Mouse (Mus musculus) E14TG2a.4 (cell line): ENCODE data around the gene Cmss1.

Experiments used
- CTCF ChIP-seq: conservative IDR thresholded peaks from 2 replicates; pipeline ENCODE4 v1.5.1; 2014; ENCODE audit warnings: low read length
- NANOG ChIP-seq: IDR thresholded peaks from 2 replicates; pipeline ENCODE4 v1.6.1; 2014; ENCODE audit warnings: borderline replicate concordance, low read length, mixed read lengths

DNA sequence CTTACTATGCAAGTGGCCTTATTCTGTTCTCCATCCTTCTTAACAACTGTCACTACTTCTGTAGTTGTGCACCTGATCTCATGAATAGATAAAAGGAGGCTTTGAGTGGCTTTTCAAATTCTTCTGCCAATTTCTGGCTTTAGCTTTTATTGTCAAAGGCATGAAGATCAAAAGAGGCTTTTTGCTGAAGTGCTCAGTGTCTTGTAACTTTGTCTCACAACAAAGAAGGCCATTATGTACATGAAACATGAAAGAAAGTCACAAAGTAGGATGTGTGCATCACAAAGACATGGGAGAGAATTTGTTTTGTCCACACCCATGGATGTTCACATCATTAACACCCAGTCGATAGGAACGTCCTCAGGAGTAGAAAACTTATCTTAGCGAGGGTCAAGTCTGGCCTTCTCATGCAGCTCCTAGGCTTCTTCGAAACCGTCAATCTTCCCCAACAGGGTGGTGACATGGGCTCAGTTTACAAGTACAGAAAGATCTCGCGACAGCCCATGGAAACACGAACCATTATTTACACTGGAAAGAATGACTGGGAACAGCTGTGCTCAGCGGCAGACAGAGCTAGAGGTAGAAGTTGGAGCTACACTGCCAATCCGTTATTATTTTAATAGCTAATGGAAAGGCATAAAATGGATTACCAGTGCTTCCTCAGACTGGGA, 133.1 kb downstream of the Cmss1 start:
- TF ChIP-seq CTCF (no peak), NANOG (peak; percentile 94)
